12 mouse cellular contexts compared by ENCODE assay signal in the genomic region with DNA sequence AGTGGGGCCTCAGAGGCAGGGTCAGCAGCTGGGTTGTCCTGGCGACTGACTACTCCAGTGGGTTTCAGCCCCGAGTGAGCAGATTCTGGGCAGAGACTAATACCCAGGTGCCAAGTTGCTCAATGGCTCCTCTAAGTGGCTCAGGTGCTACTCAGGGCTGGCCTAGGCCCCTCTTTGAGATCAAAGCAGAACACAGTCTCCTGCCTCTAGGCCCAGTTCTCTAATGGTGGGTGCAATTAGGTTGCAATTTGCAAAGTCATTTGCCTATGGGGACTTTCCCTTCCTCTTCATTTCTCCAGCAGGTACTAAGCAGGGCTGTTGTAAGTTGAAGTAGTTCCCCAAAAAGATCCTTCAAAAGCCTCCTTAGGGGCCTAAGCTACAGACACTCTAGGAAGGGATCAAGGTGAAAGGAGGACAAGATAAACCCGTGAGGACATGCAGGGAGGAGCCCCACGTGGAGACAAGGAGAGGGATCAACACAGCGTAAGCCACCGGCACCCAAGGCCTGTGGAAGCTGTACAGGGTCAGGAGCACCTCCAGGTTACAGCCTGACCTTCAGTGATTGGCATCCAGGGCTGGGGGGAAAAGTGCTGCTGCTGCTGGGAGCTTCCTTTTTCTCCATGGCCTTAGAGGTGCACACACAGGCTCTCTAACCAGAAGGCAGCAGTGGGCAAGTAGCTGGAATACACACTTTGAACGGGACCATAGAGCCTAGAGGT. TPM values are rescaled to one million over a fixed set of nuclear protein-coding genes. Genes with fewer than 3 reads are reported as not detected.
DNase-seq lines count a peak whose midpoint lies in the region; ATAC-seq and TF ChIP-seq lines count a peak whose summit lies in the region.
"Had no signal": no experiment of that assay in that cellular context is flagged by ENCODE, and none has a peak within 500 bp of the region (broad histone marks: within the 10 kb centered on the region; RNA-seq: fewer than 3 reads in every experiment).

No protein-coding gene starts in this region.

- no peak for DNase-seq in hindbrain, embryonic 10.5 days (ENCODE audit: low spot score)
- no peak for DNase-seq in hindbrain, postnatal 0 days (ENCODE audit: low spot score)
- DNase-seq in spleen, adult 18-20 months: peak; percentile 35
- no peak for DNase-seq in spleen, postnatal 14 days (ENCODE audit: low spot score in 2 of 2)
- no peak for DNase-seq in midbrain, postnatal 0 days (ENCODE audit: low spot score)
- no peak for DNase-seq in embryo, embryonic 11 days
- no peak for DNase-seq in frontal cortex, postnatal 14 days (ENCODE audit: low spot score in 2 of 2)
- DNase-seq: kidney, postnatal 4 days; right cerebral cortex, postnatal 14 days; thymus, postnatal 25 days had no signal

- H3K27ac ChIP-seq in hindbrain, embryonic 10.5 days: 0 out of 2 replicates have a peak overlapping the region, but pooled peaks have one; percentile 23
- H3K27ac ChIP-seq in hindbrain, postnatal 0 days: no peak overlapping the region
- peak overlapping the region; percentile 7 for H3K27ac ChIP-seq in liver, embryonic 15.5 days (replicated peaks)
- no peak overlapping the region for H3K27ac ChIP-seq in midbrain, postnatal 0 days (ENCODE audit: low read depth, low read length)
- H3K27ac ChIP-seq: hindbrain, embryonic 15.5 days had no signal

- H3K4me3 ChIP-seq in hindbrain, embryonic 10.5 days: no peak overlapping the region
- H3K4me3 ChIP-seq in hindbrain, postnatal 0 days (ENCODE audit: low read length): no peak overlapping the region
- no peak overlapping the region for H3K4me3 ChIP-seq in liver, embryonic 15.5 days (replicated peaks)
- no peak overlapping the region for H3K4me3 ChIP-seq in midbrain, postnatal 0 days (ENCODE audit: low read depth, low read length)

- no peak for ATAC-seq in hindbrain, postnatal 0 days
- ATAC-seq in liver, embryonic 15.5 days (ENCODE audit: insufficient read depth): no peak
- ATAC-seq in midbrain, postnatal 0 days (ENCODE audit: low FRiP score): no peak

- no peaks in the 10 kb centered on the region for H3K9me3 ChIP-seq in hindbrain, embryonic 10.5 days
- H3K9me3 ChIP-seq in hindbrain, postnatal 0 days (ENCODE audit: low read length): no peaks in the 10 kb centered on the region
- no peaks in the 10 kb centered on the region for H3K9me3 ChIP-seq in liver, embryonic 15.5 days (replicated peaks)
- no peaks in the 10 kb centered on the region for H3K9me3 ChIP-seq in midbrain, postnatal 0 days (ENCODE audit: low read length)
- H3K9me3 ChIP-seq: hindbrain, embryonic 15.5 days had no signal

- TF ChIP-seq CTCF in hindbrain, postnatal 0 days (IDR thresholded peaks at IDR 0.05; ENCODE audit: low read depth): no peak
- TF ChIP-seq CTCF in midbrain, postnatal 0 days (IDR thresholded peaks at IDR 0.05): no peak

- 86% methylated on average over 7 of the region's 7 CpGs for WGBS in hindbrain, embryonic 10.5 days
- WGBS in hindbrain, postnatal 0 days: 68% methylated on average over 7 of the region's 7 CpGs
- 58% methylated on average over 7 of the region's 7 CpGs for WGBS in liver, embryonic 15.5 days (ENCODE audit: insufficient replicate concordance)
- 74% methylated on average over 7 of the region's 7 CpGs for WGBS in midbrain, postnatal 0 days

- H3K4me2 ChIP-seq in hindbrain, postnatal 0 days (ENCODE audit: low read depth, low read length): no peak overlapping the region
- H3K4me2 ChIP-seq in liver, embryonic 15.5 days: no peak overlapping the region; the same call in 1 of the 2 replicates
- no peak overlapping the region for H3K4me2 ChIP-seq in midbrain, postnatal 0 days (ENCODE audit: low read depth, low read length, poor library complexity, severe bottlenecking)

- H3K9ac ChIP-seq in hindbrain, postnatal 0 days (replicated peaks; ENCODE audit: low read length): no peak overlapping the region
- H3K9ac ChIP-seq in liver, embryonic 15.5 days: no peak overlapping the region
- peak overlapping the region; percentile 42 for H3K9ac ChIP-seq in midbrain, postnatal 0 days (replicated peaks; ENCODE audit: low read length, poor library complexity, severe bottlenecking)
- H3K9ac ChIP-seq: hindbrain, embryonic 15.5 days had no signal

- peaks cover 52% of the 10 kb centered on the region for H3K36me3 ChIP-seq in hindbrain, embryonic 10.5 days
- H3K36me3 ChIP-seq in hindbrain, postnatal 0 days (ENCODE audit: insufficient read depth, low read length): peaks cover 19% of the 10 kb centered on the region
- H3K36me3 ChIP-seq in liver, embryonic 15.5 days (replicated peaks): peaks cover 21% of the 10 kb centered on the region; the same call in 1 of the 2 replicates
- H3K36me3 ChIP-seq in midbrain, postnatal 0 days (ENCODE audit: insufficient read depth, low read length): peaks cover 29% of the 10 kb centered on the region; the same call in 1 of the 2 replicates

- H3K27me3 ChIP-seq in hindbrain, embryonic 10.5 days (ENCODE audit: insufficient read depth, poor library complexity, severe bottlenecking): peaks cover 19% of the 10 kb centered on the region
- no peaks in the 10 kb centered on the region for H3K27me3 ChIP-seq in hindbrain, postnatal 0 days (ENCODE audit: insufficient read depth, low read length)
- H3K27me3 ChIP-seq in liver, embryonic 15.5 days: peaks cover 6% of the 10 kb centered on the region; the same call in 1 of the 2 replicates
- H3K27me3 ChIP-seq in midbrain, postnatal 0 days (ENCODE audit: insufficient read depth, low read length): no peaks in the 10 kb centered on the region

- H3K4me1 ChIP-seq in hindbrain, embryonic 10.5 days (replicated peaks): peaks cover 42% of the 10 kb centered on the region
- peaks cover 12% of the 10 kb centered on the region for H3K4me1 ChIP-seq in hindbrain, postnatal 0 days (ENCODE audit: insufficient read depth, low read length)
- H3K4me1 ChIP-seq in liver, embryonic 15.5 days (replicated peaks): peaks cover 44% of the 10 kb centered on the region
- H3K4me1 ChIP-seq in midbrain, postnatal 0 days (ENCODE audit: insufficient read depth, low read length): peaks cover 13% of the 10 kb centered on the region; the same call in 1 of the 2 replicates

RNA-seq across cellular contexts. Expression of a gene that starts 2.6 kb away (rescaled TPM):
- 12.6 and 16.0 TPM in 2 replicates for polyA plus RNA-seq in hindbrain, embryonic 10.5 days (2016; fragmentation: Nextera tagmentation; extraction: Ambion mirVana)
- 56.8 and 60.5 TPM in 2 replicates for total RNA-seq in hindbrain, postnatal 0 days (2014; rRNA removed)
- 25.1 and 26.4 TPM in 2 replicates for polyA plus RNA-seq in hindbrain, postnatal 0 days (2015; fragmentation: Nextera tagmentation; extraction: Ambion mirVana)
- 3.4 and 3.5 TPM in 2 replicates for polyA plus RNA-seq in liver, embryonic 15.5 days (2015; fragmentation: Nextera tagmentation; extraction: Ambion mirVana)
- total RNA-seq in midbrain, postnatal 0 days (2014; rRNA removed): 59.1 and 67.9 TPM in 2 replicates
- polyA plus RNA-seq in midbrain, postnatal 0 days (2015; fragmentation: Nextera tagmentation; extraction: Ambion mirVana): 32.6 and 37.8 TPM in 2 replicates

RNA-seq across cellular contexts. Expression of a gene that starts 13.5 kb away (rescaled TPM):
- 440 and 510 TPM in 2 replicates for polyA plus RNA-seq in hindbrain, embryonic 10.5 days (2016; fragmentation: Nextera tagmentation; extraction: Ambion mirVana)
- 752 and 857 TPM in 2 replicates for total RNA-seq in hindbrain, postnatal 0 days (2014; rRNA removed)
- 445 and 465 TPM in 2 replicates for polyA plus RNA-seq in hindbrain, postnatal 0 days (2015; fragmentation: Nextera tagmentation; extraction: Ambion mirVana)
- 223 and 320 TPM in 2 replicates for polyA plus RNA-seq in liver, embryonic 15.5 days (2015; fragmentation: Nextera tagmentation; extraction: Ambion mirVana)
- total RNA-seq in midbrain, postnatal 0 days (2014; rRNA removed): 574 and 749 TPM in 2 replicates
- polyA plus RNA-seq in midbrain, postnatal 0 days (2015; fragmentation: Nextera tagmentation; extraction: Ambion mirVana): 388 and 422 TPM in 2 replicates

RNA-seq across cellular contexts. Expression of a gene that starts 19.0 kb away (rescaled TPM):
- polyA plus RNA-seq in hindbrain, embryonic 10.5 days (2016; fragmentation: Nextera tagmentation; extraction: Ambion mirVana): 0.18 and 0.55 TPM in 2 replicates
- total RNA-seq in hindbrain, postnatal 0 days (2014; rRNA removed): not detected in 2 replicates
- not detected in 2 replicates for polyA plus RNA-seq in hindbrain, postnatal 0 days (2015; fragmentation: Nextera tagmentation; extraction: Ambion mirVana)
- polyA plus RNA-seq in liver, embryonic 15.5 days (2015; fragmentation: Nextera tagmentation; extraction: Ambion mirVana): not detected in 2 replicates
- total RNA-seq in midbrain, postnatal 0 days (2014; rRNA removed): not detected in 2 replicates
- not detected in 2 replicates for polyA plus RNA-seq in midbrain, postnatal 0 days (2015; fragmentation: Nextera tagmentation; extraction: Ambion mirVana)
- polyA plus RNA-seq: hindbrain, embryonic 15.5 days had no signal

RNA-seq across cellular contexts. Expression of a gene that starts 45.0 kb away (rescaled TPM):
- 7.2 and 10.8 TPM in 2 replicates for polyA plus RNA-seq in hindbrain, embryonic 10.5 days (2016; fragmentation: Nextera tagmentation; extraction: Ambion mirVana)
- total RNA-seq in hindbrain, postnatal 0 days (2014; rRNA removed): 10.3 and 16.5 TPM in 2 replicates
- polyA plus RNA-seq in hindbrain, postnatal 0 days (2015; fragmentation: Nextera tagmentation; extraction: Ambion mirVana): 2.7 and 3.5 TPM in 2 replicates
- 1.6 and 1.9 TPM in 2 replicates for polyA plus RNA-seq in liver, embryonic 15.5 days (2015; fragmentation: Nextera tagmentation; extraction: Ambion mirVana)
- total RNA-seq in midbrain, postnatal 0 days (2014; rRNA removed): 5.9 and 8.9 TPM in 2 replicates
- polyA plus RNA-seq in midbrain, postnatal 0 days (2015; fragmentation: Nextera tagmentation; extraction: Ambion mirVana): 1.8 and 1.9 TPM in 2 replicates

Comparison
In these comparisons a context has a peak if more than half of its experiments do, and no peak if none do; other contexts are left out.
1. DNase-seq: peak in spleen, adult 18-20 months (2 of 2); none in hindbrain, embryonic 10.5 days (single experiment), hindbrain, postnatal 0 days (single experiment), spleen, postnatal 14 days (0 of 2), midbrain, postnatal 0 days (single experiment), embryo, embryonic 11 days (single experiment) and frontal cortex, postnatal 14 days (0 of 2).
2. H3K27ac ChIP-seq: peak in hindbrain, embryonic 10.5 days (single experiment) and liver, embryonic 15.5 days (single experiment); none in hindbrain, postnatal 0 days (single experiment) and midbrain, postnatal 0 days (single experiment).